Comparison of ENCODE assay signal across 24 mouse cellular contexts in the genomic region with DNA sequence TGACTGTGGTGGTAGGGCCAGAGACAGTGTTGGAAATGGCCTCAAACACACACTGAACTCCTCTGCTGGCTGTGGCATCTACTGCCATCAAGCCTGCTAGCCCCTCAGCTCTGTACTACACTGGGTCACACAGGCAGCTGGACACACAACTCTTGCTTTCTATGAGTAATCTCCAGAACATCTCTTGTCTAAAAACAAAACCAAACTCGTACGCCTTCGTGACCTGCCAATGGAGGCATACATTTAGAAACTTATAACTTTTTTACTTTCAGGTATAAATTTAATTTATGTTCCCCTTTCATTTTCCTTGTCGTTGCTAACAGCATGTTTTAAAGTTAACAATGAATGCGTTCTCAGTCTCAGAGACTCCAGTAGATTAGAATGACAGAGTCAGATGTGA.
"Had no signal": no experiment of that assay in that cellular context is flagged by ENCODE, and none has a peak within 500 bp of the region (broad histone marks: within the 10 kb centered on the region; RNA-seq: fewer than 3 reads in every experiment).

No protein-coding gene starts in this region.

- H3K4me1 ChIP-seq: heart, embryonic 12.5 days; heart, embryonic 13.5 days; heart, embryonic 15.5 days; hindbrain, embryonic 15.5 days had no signal

- ATAC-seq: hindbrain, embryonic 16.5 days; hindbrain, postnatal 0 days; inflammation-experienced regulatory T-cells, adult 6 months; intestine, embryonic 16.5 days; intestine, postnatal 0 days had no signal

- H3K9me3 ChIP-seq: heart, embryonic 10.5 days; heart, embryonic 12.5 days; heart, embryonic 13.5 days; heart, embryonic 15.5 days; hindbrain, embryonic 12.5 days; hindbrain, embryonic 13.5 days; hindbrain, embryonic 15.5 days; kidney, embryonic 15.5 days had no signal

- H3K4me2 ChIP-seq: heart, embryonic 11.5 days; heart, embryonic 12.5 days; heart, embryonic 13.5 days; heart, embryonic 15.5 days; hindbrain, embryonic 12.5 days; hindbrain, embryonic 13.5 days; hindbrain, embryonic 14.5 days; hindbrain, embryonic 15.5 days; kidney, embryonic 15.5 days had no signal

- DNase-seq: heart, postnatal 10 days; heart, postnatal 14 days; heart, postnatal 36 days; heart, postnatal 4 days; layer of hippocampus, adult 9-11 months; layer of hippocampus, postnatal 36 days had no signal

- H3K27me3 ChIP-seq: heart, embryonic 12.5 days; heart, embryonic 13.5 days; heart, embryonic 15.5 days; hindbrain, embryonic 12.5 days; hindbrain, embryonic 15.5 days; kidney, embryonic 15.5 days had no signal

- H3K36me3 ChIP-seq: heart, embryonic 10.5 days; heart, embryonic 12.5 days; heart, embryonic 13.5 days; heart, embryonic 15.5 days; hindbrain, embryonic 12.5 days; hindbrain, embryonic 13.5 days; hindbrain, embryonic 15.5 days; kidney, embryonic 15.5 days had no signal

- H3K4me3 ChIP-seq: heart, embryonic 10.5 days; heart, embryonic 12.5 days; heart, embryonic 13.5 days; heart, embryonic 15.5 days; hindbrain, embryonic 12.5 days; hindbrain, embryonic 13.5 days; hindbrain, embryonic 15.5 days; kidney, embryonic 15.5 days; layer of hippocampus, adult 2 months; left cerebral cortex, adult 2 months had no signal

- H3K27ac ChIP-seq: heart, embryonic 10.5 days; heart, embryonic 13.5 days; heart, embryonic 15.5 days; hindbrain, embryonic 12.5 days; hindbrain, embryonic 13.5 days; hindbrain, embryonic 14.5 days; hindbrain, embryonic 15.5 days; hindbrain, postnatal 0 days; kidney, embryonic 15.5 days; kidney, postnatal 0 days; layer of hippocampus, adult 2 months; left cerebral cortex, adult 2 months had no signal

- H3K9ac ChIP-seq: heart, embryonic 12.5 days; heart, embryonic 13.5 days; heart, embryonic 15.5 days; hindbrain, embryonic 12.5 days; hindbrain, embryonic 13.5 days; hindbrain, embryonic 14.5 days; hindbrain, embryonic 15.5 days; kidney, embryonic 15.5 days had no signal
